Mouse (Mus musculus) lung, adult 2 months (tissue): ENCODE data around the gene Npw.

Experiments
- CTCF ChIP-seq: fragments of 200-500 bp; IDR thresholded peaks from 2 replicates; pipeline ENCODE4 v1.5.1; 2011; ENCODE audit warnings: mild to moderate bottlenecking, low read length, control low read depth; ENCODE audit not compliant: insufficient read depth
- POLR2A ChIP-seq: fragments of 200-500 bp; IDR thresholded peaks from 2 replicates; pipeline ENCODE4 v1.6.1; 2011; ENCODE audit warnings: low read depth, mild to moderate bottlenecking, control low read depth, low read length, borderline replicate concordance; ENCODE audit errors: extremely low read depth

- TF ChIP-seq CTCF (no peak), POLR2A (no peak)
Observed at GRCm38 (mm10) chr17:24670246-24670844, 12.1 kb upstream of the Npw start.
